Mouse (Mus musculus): Measurements from ENCODE around the gene Col6a1.

Col6a1 gene

DNA sequence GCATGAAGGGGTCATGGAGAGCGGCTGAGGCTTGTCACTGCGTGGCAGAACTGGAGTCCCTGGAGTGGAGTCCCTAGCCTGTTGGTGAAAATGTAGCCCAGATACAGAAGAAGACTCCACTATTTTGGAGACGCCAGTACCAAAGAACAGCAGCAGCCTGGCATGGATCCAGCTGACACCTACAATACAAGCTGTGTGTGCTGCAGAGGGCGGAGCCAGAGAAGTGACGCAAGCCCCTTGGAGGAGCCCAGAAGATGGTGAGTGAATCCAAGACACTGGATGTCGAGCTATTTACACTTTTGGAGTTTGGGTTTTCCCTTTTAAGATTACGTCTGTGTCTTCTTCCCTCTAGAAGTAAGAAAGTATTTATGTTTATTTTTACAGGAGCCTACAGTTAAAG, 47.8 kb downstream of the Col6a1 start:
- DNase-seq: no peak

DNA sequence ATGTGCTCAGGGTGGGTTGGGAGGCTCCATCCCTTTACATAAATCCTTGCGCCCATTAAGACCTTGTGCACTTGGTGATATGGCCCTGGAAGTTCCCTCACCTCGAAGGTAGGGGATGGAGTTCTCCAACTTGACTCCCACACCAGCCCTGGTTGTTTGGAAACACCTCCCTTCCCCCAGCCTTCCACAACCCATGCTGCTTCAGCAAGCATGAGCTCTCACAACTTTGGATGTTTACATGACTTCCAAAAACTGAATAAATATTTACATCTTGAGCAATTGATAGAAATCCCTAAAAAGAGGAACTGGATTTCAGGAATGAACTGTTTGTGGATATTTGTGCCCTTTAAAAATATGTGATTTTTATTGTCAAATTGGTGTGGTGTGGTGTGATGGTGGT, 50.7 kb downstream of the Col6a1 start:
- DNase-seq: no peak

DNA sequence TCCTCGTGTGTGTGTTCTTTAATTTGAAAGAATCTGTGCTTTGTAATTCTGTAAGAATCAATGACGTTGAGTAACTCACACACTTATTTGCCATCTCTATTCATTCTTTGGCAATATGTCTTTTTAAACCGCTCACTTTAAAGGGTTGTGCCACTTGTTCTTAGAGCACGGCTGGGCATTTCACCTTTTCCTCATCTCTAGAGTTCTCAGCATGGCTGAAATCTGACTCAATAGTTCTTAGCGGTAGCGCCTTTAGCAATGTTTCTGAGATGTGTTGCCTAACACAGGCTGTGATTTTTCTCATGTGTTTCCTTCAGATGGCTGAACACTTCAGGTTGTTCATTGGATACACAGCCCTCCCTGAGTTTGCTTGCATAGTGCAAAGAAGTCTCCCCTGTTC, 51.4 kb downstream of the Col6a1 start:
- no peak for DNase-seq

DNA sequence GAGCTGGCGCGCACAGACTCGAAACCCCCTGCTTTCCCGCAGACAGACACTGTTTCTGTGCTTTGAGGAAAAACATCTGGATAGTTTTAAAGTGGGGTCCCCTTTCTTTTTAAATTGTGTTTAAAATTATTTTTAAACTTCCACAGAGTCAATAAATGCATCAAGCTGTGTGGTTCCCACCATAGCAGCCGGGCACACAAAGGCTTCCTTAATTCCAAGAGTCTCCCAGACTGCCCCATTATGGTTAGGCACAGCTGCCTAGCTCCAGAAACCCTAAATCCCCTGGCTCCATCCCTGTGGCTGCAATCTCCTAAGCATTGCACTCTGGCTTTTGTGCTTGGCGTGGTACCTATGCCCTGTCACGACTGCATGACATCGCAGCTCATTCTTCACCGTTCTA, 54.0 kb downstream of the Col6a1 start:
- no peak for DNase-seq

- no peak for DNase-seq
Measured at GRCm38 (mm10) chr10:76668947-76669284, 57.1 kb downstream of the Col6a1 start.

- no peak for DNase-seq
Measured at GRCm38 (mm10) chr10:76668261-76668946, 57.6 kb downstream of the Col6a1 start.

DNA sequence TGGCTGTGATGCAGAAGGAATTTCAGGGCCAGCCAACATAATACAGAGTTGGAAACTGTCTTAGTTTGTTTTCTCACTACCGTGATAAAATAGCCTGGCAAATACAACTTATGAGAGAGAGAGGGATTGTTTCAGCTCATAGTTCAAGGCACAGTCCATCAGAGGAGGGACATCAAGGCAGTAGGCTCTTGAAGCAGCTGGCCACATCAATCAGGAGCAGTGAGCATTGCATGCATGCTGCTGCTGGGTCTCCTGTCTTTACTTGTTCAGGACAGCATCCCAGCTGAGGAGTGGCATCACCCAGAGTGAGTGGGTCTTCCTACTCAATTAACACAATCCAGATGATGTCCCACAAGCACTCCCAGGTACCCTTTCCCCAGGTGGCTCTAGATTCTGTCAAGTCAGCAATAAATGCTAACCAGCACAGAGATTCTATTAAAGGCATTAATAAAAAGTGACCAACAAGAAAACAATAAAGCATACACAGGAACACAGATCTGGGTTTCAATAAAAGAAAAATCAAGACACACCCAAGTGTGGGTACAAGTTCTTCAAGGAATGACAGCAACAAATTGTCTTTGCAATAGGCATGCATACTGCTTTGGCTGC, 58.7 kb downstream of the Col6a1 start:
- no peak for DNase-seq

DNA sequence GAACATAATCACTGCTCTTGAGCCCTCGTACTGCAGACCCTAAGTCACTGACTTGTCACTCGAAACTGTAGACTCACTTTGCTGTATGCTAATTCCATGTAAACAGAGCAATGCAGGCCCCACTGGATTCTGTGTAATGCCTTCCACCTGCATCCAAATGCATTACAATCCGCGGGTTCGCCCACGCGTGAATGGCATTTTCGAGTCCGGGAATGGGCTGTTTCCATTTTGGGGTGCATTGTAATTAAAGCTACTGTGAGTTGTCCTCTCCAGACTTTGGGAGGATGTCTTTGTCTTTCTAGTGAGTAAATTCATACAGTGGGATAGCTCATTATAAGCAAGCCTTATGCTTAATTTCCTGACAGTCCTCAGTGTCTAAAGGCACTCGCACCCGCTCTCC, 60.4 kb downstream of the Col6a1 start:
- DNase-seq: no peak

DNA sequence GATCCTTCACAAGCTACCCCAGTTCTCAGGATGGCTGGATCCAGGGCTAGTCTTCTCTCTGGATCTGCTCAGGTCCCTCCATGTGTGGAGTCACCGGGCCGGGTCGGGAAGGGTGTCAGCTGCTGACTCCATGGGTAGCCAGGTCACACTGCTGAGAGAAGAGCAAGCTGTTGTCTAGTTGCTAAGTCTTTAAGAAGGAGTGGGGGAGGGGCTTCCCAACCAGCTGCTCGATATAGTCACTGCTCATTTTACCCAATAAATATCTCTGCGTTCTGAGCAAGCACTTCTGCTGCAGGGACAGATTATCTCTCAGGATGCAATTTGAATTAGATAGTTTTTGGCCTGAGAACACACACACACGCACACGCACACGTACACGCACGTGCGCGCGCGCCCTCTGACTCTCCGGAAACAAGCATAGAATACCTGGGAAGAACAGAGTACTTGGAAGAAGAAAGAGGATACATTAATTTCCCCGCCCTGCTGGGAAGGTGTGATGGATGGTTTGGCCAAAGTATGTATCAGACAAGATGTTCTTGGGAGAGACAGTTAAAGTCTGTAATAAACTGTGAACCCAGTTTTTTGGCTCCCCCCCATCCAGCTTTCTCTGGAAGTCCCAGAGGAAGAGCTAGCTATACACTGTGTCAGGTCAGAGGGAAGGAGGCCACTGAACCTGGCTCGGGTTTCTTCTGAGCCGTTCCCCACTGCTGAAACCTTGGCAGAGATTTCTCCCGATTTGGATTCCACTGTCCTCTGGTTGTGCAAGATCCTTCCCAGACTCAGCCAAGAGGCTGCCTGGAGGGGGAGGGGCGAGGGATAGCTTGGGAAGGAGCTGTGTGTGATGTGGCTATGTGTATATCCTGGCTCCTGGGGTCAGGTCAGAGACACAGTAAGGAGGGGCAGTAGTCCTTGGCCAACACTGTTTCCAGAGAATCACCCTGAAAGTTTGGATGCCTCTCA, 61.5 kb downstream of the Col6a1 start:
- DNase-seq: peak in 1 of 2 experiments; percentile 7

Data from spleen, adult 18-20 months (tissue).